Mouse (Mus musculus) thymus, adult 2 months (tissue): ENCODE data around the gene Tvp23b. TPM values are rescaled to one million over a fixed set of nuclear protein-coding genes. Genes with fewer than 3 reads are reported as not detected.

Source experiments
- DNase-seq: peaks from one replicate; pipeline ENCODE4 v3.0.0; 2021
- H3K27ac ChIP-seq: fragments of 200-500 bp; 2 replicates; pipeline ENCODE4 v1.5.1; 2012; ENCODE audit warnings: low read length, control low read depth; ENCODE audit not compliant: control insufficient read depth, insufficient read depth
- H3K27me3 ChIP-seq: fragments of 200-500 bp; 2 replicates; pipeline ENCODE4 v1.6.1; 2012; ENCODE audit warnings: mild to moderate bottlenecking, low read length, moderate library complexity, mixed read lengths; ENCODE audit not compliant: control insufficient read depth, insufficient read depth
- H3K36me3 ChIP-seq: fragments of 200-500 bp; 2 replicates; pipeline ENCODE4 v1.6.1; 2012; ENCODE audit warnings: mild to moderate bottlenecking, low read length, moderate library complexity; ENCODE audit not compliant: control insufficient read depth, insufficient read depth
- H3K4me1 ChIP-seq: fragments of 200-500 bp; replicated peaks from 2 replicates; pipeline ENCODE4 v1.6.1; 2012; ENCODE audit warnings: low read length; ENCODE audit not compliant: control insufficient read depth, insufficient read depth
- H3K4me3 ChIP-seq: fragments of 200-500 bp; 2 replicates; pipeline ENCODE4 v1.5.1; 2012; ENCODE audit warnings: mild to moderate bottlenecking, low read length, control low read depth, moderate library complexity; ENCODE audit not compliant: control insufficient read depth, insufficient read depth
- CTCF ChIP-seq: fragments of 200-500 bp; IDR thresholded peaks from 2 replicates; pipeline ENCODE4 v1.5.1; 2012; ENCODE audit warnings: mild to moderate bottlenecking, control low read depth, low read length, moderate library complexity, borderline replicate concordance; ENCODE audit not compliant: control insufficient read depth, poor library complexity, insufficient read depth; ENCODE audit errors: extremely low read depth
- POLR2A ChIP-seq: fragments of 200-500 bp; IDR thresholded peaks from 2 replicates; pipeline ENCODE4 v1.6.1; 2012; ENCODE audit warnings: mild to moderate bottlenecking, low read length, control low read depth, moderate library complexity; ENCODE audit not compliant: control insufficient read depth, poor library complexity, insufficient read depth; ENCODE audit errors: extremely low read depth
- WGBS: fragments of 180-500 bp; shearing (Covaris S2); methylation state at CpG from one replicate; pipeline ENCODE4 v1.1.7; 2018; 5-methylcytosine and 5-hydroxymethylcytosine counted together
- polyA plus RNA-seq: library from polyadenylated mRNA; depleted of rRNA; stranded (reverse); fragments of >200 nt; gene quantifications from 2 replicates; pipeline ENCODE4 v1.2.3, GENCODE M21; 2012

Tvp23b gene
- polyA plus RNA-seq, 1 experiment, result 13.4 TPM

DNA sequence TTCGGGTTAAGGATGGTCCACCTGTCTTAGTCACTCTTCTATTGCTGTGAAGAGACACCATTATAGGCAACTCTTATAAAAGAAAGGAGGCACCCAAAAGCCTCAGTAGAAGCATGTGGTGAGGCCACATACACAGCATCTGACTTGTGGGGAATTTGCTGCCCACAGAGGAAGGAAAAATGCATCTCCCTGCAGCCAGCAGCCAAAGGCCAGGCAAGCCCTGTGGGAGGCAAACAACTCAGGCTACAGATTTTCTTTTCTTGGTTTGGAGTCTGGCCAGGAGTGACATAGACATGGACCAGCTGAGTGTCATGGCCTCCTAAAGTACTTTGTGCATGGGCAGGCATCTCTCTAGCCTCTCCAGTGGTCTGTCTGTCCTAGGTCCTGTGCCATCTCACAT is 70.3 kb downstream of the Tvp23b start:
- no peak for DNase-seq
- Histone ChIP-seq H3K4me1 (no peaks in the 10 kb centered on the region), H3K27me3 (no peaks in the 10 kb centered on the region), H3K4me3 (no peak overlapping the region), H3K27ac (no peak overlapping the region), H3K36me3 (no peaks in the 10 kb centered on the region)
- TF ChIP-seq CTCF (no peak), POLR2A (no peak)
- 88% methylated on average over 1 of the region's 1 CpGs for WGBS

DNA sequence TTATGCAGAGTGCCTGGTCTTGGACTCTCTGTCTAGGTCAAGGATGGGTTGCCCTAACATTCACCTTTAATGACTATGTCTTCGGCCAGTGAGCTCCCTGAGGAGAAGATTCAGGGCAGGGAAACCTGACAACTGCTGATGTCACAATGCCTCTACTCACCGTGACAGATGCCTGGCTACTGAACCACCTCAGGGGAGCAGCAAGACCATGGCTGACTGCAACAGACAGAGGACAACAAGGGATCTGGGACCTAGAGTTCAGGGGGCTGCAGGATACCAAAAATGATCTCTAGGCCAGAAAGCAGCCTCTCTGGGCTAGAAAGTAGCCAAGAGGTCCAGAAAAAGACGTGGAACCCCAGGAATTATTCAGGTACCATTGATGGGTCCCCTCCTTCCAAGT is 71.8 kb downstream of the Tvp23b start, which contains the start of gene Cdrt4:
Cdrt4 (plus strand) TSS at position 182 of the 400 bp plus-strand sequence.
- Histone ChIP-seq H3K27ac (no peak within 1 kb of the TSS), H3K4me1 (no peaks in the 10 kb centered on the region), H3K36me3 (no peaks in the 10 kb centered on the region), H3K27me3 (no peaks in the 10 kb centered on the region), H3K4me3 (no peak within 1 kb of the TSS)
- DNase-seq, result no peak
- no peak for TF ChIP-seq POLR2A
- no peak for TF ChIP-seq CTCF
- WGBS, result 81% methylated on average over 3 of the region's 3 CpGs

DNA sequence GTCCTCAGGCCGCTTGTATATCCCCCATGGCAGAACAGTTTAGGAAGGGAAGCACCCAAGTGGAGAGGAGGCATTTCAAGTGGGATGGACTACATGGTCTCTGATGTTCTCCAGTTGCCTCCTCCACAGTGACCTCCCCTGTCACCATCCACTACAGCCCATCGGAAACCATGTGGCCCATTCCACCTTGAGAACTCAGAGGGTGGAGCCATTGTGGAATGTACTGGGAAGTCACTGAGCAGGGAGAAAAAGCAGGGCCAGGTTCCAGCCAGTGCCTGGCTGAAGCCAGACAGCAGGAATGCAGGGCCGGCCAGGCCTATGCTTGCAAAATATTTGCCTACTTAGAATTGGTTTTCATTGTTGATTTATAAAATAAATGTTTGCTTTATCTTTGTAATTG is 75.5 kb downstream of the Tvp23b start:
- 90% methylated on average over 3 of the region's 3 CpGs for WGBS
- no peak for TF ChIP-seq POLR2A
- TF ChIP-seq CTCF, result no peak
- no peak for DNase-seq
- no peaks in the 10 kb centered on the region for H3K36me3 ChIP-seq
- no peak overlapping the region for H3K27ac ChIP-seq
- H3K4me3 ChIP-seq, result no peak overlapping the region
- H3K4me1 ChIP-seq, result no peaks in the 10 kb centered on the region
- no peaks in the 10 kb centered on the region for H3K27me3 ChIP-seq

DNA sequence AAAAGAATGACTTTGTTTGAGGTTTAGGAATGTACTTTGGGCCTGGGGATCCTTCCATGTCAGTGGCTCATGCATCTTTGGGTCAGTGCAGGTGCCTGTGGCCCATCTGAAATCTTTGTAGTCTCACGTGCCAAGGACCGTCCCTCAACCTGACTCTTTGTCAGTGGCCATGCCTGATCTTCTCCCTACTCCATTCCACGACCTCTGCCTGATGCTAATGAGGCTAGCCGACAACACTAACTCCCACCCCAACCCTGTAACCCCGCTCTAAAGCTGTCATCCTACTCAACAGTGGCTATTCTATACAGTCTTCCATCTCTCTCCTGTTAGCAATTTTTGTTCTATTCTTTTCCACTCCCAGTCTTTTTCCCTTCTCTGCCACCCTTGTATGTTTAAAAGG is 75.9 kb downstream of the Tvp23b start:
- H3K36me3 ChIP-seq, result no peaks in the 10 kb centered on the region
- no peaks in the 10 kb centered on the region for H3K27me3 ChIP-seq
- H3K27ac ChIP-seq, result no peak overlapping the region
- TF ChIP-seq CTCF (no peak), POLR2A (no peak)
- H3K4me3 ChIP-seq, result no peak overlapping the region
- DNase-seq, result no peak
- WGBS, result 87% methylated on average over 5 of the region's 5 CpGs
- H3K4me1 ChIP-seq, result no peaks in the 10 kb centered on the region

DNA sequence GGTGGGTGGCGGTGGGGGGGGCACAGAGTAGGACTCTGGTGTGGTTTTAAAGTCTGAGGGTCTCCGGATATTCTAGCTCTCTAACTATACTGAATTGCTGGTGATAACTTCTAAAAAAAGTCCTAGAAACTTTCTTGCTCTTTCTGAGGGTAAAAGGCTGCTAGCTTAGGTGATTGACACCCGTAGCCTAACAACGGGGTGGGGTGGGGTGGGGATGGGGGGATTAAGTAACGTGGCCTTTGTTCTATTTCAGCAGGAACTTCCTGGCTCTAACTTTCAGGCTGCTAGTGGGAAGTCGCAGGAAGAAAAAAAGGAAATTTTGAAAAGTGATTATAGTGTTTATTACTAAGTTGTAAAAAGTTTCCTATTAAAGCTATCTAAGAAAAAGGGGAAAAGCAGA is 76.5 kb downstream of the Tvp23b start:
- TF ChIP-seq POLR2A (no peak), CTCF (no peak)
- Histone ChIP-seq H3K36me3 (no peaks in the 10 kb centered on the region), H3K4me3 (no peak overlapping the region), H3K4me1 (no peaks in the 10 kb centered on the region), H3K27me3 (no peaks in the 10 kb centered on the region), H3K27ac (no peak overlapping the region)
- no peak for DNase-seq
- WGBS, result 37% methylated on average over 6 of the region's 6 CpGs

DNA sequence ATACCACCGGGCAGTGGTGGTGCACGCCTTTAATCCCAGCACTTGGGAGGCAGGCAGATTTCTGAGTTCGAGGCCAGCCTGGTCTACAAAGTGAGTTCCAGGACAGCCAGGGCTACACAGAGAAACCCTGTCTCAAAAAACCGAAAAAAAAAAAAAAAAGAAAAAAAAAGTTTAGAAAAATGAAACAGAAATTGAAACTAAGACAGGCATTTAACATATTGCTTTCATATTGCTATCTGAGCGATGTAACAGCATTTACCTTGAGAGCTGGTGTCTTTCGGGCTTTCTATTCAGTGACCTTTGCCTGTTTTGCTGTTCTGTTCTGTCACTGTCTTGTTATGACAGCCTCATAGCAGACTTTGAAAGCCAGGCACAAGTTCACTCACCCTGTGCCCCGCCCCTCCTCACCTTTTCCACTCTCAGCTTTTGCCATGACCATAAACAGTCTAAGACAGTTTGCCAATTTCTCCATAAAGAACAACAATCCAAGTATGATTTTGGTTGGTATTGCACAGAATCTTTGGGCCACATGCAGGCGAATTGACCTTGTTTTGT is 78.4 kb downstream of the Tvp23b start:
- 86% methylated on average over 8 of the region's 8 CpGs for WGBS
- H3K4me3 ChIP-seq, result no peak overlapping the region
- DNase-seq, result no peak
- H3K4me1 ChIP-seq, result no peaks in the 10 kb centered on the region
- H3K27me3 ChIP-seq, result no peaks in the 10 kb centered on the region
- TF ChIP-seq POLR2A (no peak), CTCF (no peak)
- H3K36me3 ChIP-seq, result no peaks in the 10 kb centered on the region
- H3K27ac ChIP-seq, result no peak overlapping the region

DNA sequence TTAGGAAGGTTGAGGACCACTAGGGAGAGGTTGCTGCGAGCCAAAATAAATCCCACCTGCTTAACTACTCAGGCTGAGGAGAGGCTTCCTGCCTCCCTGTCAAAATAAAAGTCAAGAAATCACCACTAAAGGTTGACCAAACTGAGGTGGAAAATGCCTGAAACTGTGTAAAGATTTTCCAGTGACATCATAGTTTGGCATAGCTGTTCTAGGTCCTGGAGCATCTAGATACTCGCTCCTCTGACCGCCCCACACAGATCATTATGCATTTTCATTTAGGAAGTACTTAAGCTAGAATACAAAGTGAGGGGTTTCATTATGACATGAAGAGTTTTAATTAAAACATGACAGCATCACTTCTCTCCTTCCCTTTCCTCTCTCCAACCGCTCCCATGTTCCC is 84.0 kb downstream of the Tvp23b start:
- Histone ChIP-seq H3K27ac (no peak overlapping the region), H3K36me3 (no peaks in the 10 kb centered on the region), H3K4me1 (no peaks in the 10 kb centered on the region), H3K4me3 (no peak overlapping the region), H3K27me3 (no peaks in the 10 kb centered on the region)
- no peak for DNase-seq
- TF ChIP-seq POLR2A, result no peak
- no peak for TF ChIP-seq CTCF
- 85% methylated on average over 4 of the region's 4 CpGs for WGBS
